Mouse (Mus musculus) olfactory bulb, adult 2 months (tissue): Measurements from ENCODE around the gene Ginm1.

Experiments
- CTCF ChIP-seq: fragments of 200-500 bp; IDR thresholded peaks from 2 replicates; pipeline ENCODE4 v1.5.1; 2012; ENCODE audit warnings: low read depth, mild to moderate bottlenecking, low read length, moderate library complexity; ENCODE audit not compliant: insufficient read depth
- POLR2A ChIP-seq: fragments of 200-500 bp; IDR thresholded peaks from 2 replicates; pipeline ENCODE4 v1.6.1; 2012; ENCODE audit warnings: mild to moderate bottlenecking, low read depth, low read length, moderate library complexity; ENCODE audit not compliant: insufficient read depth

- TF ChIP-seq CTCF (no peak), POLR2A (no peak)
Observed at GRCm38 (mm10) chr10:7837446-7837845, 44.8 kb upstream of the Ginm1 start.
